Mouse (Mus musculus) embryonic facial prominence, embryonic 11.5 days (tissue): ENCODE measurements at regions not wholly inside any gene's neighbourhood (a gene's known extent, or its start where the extent isn't known, plus 50 kb on each side); places are given as distances from the start of the nearest gene placed in this dataset.

Experiments used
- ATAC-seq: fragments of 200-750 bp; cut with Nextera tagmentation; replicated peaks from 2 replicates; pipeline ENCODE4 v1.8.0; 2017; ENCODE audit warnings: low read depth; ENCODE audit not compliant: insufficient number of reproducible peaks, low FRiP score, low TSS enrichment
- DNase-seq: peaks from one replicate; pipeline ENCODE4 v3.0.0-alpha.2; 2015; ENCODE audit warnings: low spot score
- H3K27ac ChIP-seq: fragments of 300-500 bp; sonication (generic); replicated peaks from 2 replicates; pipeline ENCODE4 v1.5.1; 2014; ENCODE audit warnings: mild to moderate bottlenecking, low read depth, low read length, control low read depth
- H3K27me3 ChIP-seq: fragments of 300-500 bp; sonication (generic); 2 replicates; pipeline ENCODE4 v1.6.1; 2014; ENCODE audit warnings: mild to moderate bottlenecking, low read length, moderate library complexity, mixed read lengths; ENCODE audit not compliant: control insufficient read depth, insufficient read depth
- H3K36me3 ChIP-seq: fragments of 300-500 bp; sonication (generic); replicated peaks from 2 replicates; pipeline ENCODE4 v1.6.1; 2014; ENCODE audit warnings: low read depth, mild to moderate bottlenecking, low read length, moderate library complexity, mixed read lengths; ENCODE audit not compliant: control insufficient read depth, insufficient read depth
- H3K4me1 ChIP-seq: fragments of 300-500 bp; sonication (generic); 2 replicates; pipeline ENCODE4 v1.6.1; 2014; ENCODE audit warnings: low read length, mixed read lengths; ENCODE audit not compliant: control insufficient read depth, insufficient read depth
- H3K4me2 ChIP-seq: fragments of 300-500 bp; sonication (generic); 2 replicates; pipeline ENCODE4 v1.6.1; 2014; ENCODE audit warnings: low read depth, mild to moderate bottlenecking, control low read depth, low read length, moderate library complexity
- H3K4me3 ChIP-seq: fragments of 300-500 bp; sonication (generic); 2 replicates; pipeline ENCODE4 v1.5.1; 2014; ENCODE audit warnings: low read depth, low read length, control low read depth
- H3K9ac ChIP-seq: fragments of 300-500 bp; sonication (generic); replicated peaks from 2 replicates; pipeline ENCODE4 v1.6.1; 2014; ENCODE audit warnings: mild to moderate bottlenecking, control low read depth, low read length
- H3K9me3 ChIP-seq: fragments of 300-500 bp; sonication (generic); replicated peaks from 2 replicates; pipeline ENCODE4 v1.6.1; 2016; ENCODE audit warnings: mild to moderate bottlenecking, low read length, inconsistent platforms, mixed read lengths; ENCODE audit not compliant: control insufficient read depth
- WGBS: fragments of 180-500 bp; shearing (Covaris S2); extraction: QIAGEN DNeasy Blood & Tissue Kit; methylation state at CpG from one replicate; pipeline ENCODE4 v1.1.7; 2014; 5-methylcytosine and 5-hydroxymethylcytosine counted together

GRCm38 (mm10) chr10:124423418-124423817 lies 965.8 kb downstream of the Slc16a7 start:
- H3K4me3 ChIP-seq, result no peak overlapping the region
- H3K36me3 ChIP-seq, result no peaks in the 10 kb centered on the region
- ATAC-seq, result no peak
- no peak for DNase-seq
- no peak overlapping the region for H3K9ac ChIP-seq
- no peak overlapping the region for H3K4me2 ChIP-seq
- no peaks in the 10 kb centered on the region for H3K27me3 ChIP-seq
- H3K4me1 ChIP-seq, result no peaks in the 10 kb centered on the region
- no peaks in the 10 kb centered on the region for H3K9me3 ChIP-seq
- 55% methylated on average over 2 of the region's 2 CpGs for WGBS
- no peak overlapping the region for H3K27ac ChIP-seq
